Mouse (Mus musculus): Measurements from ENCODE around the gene Pla2r1. TPM values are rescaled to one million over a fixed set of nuclear protein-coding genes. Genes with fewer than 3 reads are reported as not detected.

Gene Pla2r1
- 3.7 TPM for polyA plus RNA-seq (2014; fragmentation: Illumina TruSeq; extraction: RNeasy Lipid Tissue Mini Kit (QIAGEN cat#74804); ENCODE audit: insufficient read depth, low read depth, low replicate concordance)

GRCm38 (mm10) chr2:60552902-60553682, at the start of gene Pla2r1:
Pla2r1 (minus strand) TSS chr2:60553308.

GRCm38 (mm10) chr2:60382858-60383669, 170.0 kb downstream of the Pla2r1 start, which contains the start of gene Ly75:
Ly75 (minus strand) TSS chr2:60383303.

Other genes starting within 250 kb of the Pla2r1 start
- gene Ly75, start 170.0 kb downstream of the Pla2r1 start, polyA plus RNA-seq (2014; fragmentation: Illumina TruSeq; extraction: RNeasy Lipid Tissue Mini Kit (QIAGEN cat#74804); ENCODE audit: insufficient read depth, low read depth, low replicate concordance): 3.0 TPM
- 8.7 TPM for gene Itgb6, start 169.3 kb upstream of the Pla2r1 start, polyA plus RNA-seq (2014; fragmentation: Illumina TruSeq; extraction: RNeasy Lipid Tissue Mini Kit (QIAGEN cat#74804); ENCODE audit: insufficient read depth, low read depth, low replicate concordance)